Mouse (Mus musculus): ENCODE data around the gene Mcm3ap.
A peak's percentile ranks its signal among the peaks of the same experiment; 100 is the strongest.

The Mcm3ap gene

DNA sequence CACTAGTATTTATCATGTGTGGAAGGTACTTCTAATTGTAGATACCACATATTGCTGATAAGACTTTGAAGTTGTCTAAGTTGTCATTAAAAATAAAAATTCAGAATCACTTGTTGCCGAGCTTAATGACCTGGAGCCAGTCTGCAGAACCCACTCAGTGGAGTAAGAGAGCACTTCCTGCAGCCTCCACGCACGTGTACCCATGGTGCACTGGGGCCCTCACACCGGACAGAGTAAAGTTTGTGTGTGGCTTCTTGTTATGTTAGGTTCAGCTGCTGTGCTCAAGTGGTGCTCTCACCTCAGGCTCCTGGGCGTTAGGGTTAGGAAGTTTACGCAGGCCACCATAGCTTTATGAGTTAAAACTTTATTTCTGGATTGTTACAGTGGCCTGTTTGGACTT lies 26.8 kb downstream of the Mcm3ap start:
- no peak for DNase-seq (ENCODE audit: low spot score in 2 of 2)

DNA sequence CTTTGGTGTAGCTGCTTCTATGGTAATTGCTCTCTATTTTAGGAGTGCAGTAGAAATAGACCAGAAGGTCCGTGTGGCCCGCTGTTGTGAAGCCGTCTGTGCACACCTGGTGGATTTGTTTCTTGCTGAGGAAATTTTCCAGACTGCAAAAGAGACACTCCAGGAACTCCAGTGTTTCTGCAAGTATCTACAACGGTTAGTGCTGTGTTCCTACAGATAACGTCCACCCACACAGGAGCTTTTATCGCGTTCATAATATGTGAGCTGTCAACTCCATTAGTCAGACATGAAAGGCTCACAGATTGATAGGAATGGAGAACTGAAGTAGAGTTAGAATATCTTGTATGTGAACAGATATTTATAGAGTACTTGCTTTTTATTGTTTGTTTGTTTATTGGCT lies 27.6 kb downstream of the Mcm3ap start:
- no peak for DNase-seq (ENCODE audit: low spot score in 2 of 2)

DNA sequence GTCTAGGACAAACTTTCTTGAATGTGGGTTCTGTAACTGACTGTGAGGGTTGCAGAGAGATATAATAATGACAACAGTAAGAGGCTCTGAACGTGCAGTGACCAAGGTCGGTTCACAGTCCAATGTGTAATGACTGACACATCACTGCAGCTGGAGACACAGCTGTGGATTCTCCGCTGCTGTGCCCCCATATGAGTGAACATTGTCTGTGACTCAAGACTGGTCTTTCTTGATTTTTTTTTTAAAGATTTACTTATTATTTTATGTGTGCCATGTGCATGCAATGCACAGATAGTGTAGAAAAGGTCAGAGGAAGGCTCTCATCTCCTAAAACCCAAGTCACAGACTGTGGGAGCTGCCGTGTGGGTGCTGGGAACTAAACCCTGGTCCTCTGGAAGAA lies 28.8 kb downstream of the Mcm3ap start:
- no peak for DNase-seq (ENCODE audit: low spot score in 2 of 2)

DNA sequence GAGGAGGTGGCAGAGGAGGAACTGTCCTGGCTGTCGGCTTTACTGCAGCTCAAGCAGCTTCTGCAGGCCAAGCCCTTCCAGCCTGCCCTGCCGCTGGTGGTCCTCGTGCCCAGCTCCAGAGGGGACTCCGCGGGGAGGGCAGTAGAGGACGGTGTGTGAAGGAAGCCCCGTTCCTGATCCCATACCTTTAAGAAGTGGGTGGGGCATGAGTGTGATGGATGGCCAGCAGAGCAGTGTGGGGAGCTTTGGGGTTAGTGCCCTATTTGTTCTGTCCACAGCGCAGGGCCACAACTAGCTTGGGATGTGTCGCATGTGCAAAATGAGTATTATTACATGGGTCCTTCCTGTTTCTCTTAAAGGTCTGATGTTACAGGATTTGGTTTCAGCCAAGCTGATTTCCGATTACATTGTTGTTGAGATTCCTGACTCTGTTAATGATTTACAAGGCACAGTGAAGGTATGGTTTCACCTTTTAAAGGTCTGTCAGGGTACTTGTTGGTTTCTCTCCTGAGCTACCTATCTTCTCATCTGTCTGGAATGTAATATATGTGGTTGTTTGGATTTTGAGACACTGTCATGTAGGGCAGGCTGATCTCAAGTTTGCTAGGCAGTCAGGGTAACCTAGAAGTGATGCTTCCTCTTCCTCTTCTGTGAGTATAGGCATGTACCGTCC lies 35.7 kb downstream of the Mcm3ap start:
- no peak for DNase-seq (ENCODE audit: low spot score in 2 of 2)

DNA sequence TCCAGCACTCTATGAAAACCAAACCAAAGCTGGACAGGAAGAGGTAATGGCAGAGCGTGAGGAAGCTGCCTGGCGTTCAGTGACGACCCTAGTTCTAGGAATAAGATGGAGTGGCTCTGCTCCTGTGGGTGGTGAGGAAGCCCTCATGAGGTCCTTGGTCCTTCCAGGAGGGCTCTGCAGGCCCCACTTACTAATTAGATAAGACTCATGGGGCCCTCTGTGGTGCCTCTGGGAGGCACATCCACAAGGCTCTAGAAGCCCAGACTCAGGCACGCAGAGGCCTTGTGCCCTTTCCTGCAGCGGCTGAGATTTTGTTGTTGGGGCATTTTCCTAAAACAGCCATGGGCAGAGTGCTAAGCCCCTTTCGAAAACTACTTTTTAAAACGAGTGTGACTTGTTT lies 37.1 kb downstream of the Mcm3ap start:
- DNase-seq (ENCODE audit: low spot score in 2 of 2), result no peak

DNA sequence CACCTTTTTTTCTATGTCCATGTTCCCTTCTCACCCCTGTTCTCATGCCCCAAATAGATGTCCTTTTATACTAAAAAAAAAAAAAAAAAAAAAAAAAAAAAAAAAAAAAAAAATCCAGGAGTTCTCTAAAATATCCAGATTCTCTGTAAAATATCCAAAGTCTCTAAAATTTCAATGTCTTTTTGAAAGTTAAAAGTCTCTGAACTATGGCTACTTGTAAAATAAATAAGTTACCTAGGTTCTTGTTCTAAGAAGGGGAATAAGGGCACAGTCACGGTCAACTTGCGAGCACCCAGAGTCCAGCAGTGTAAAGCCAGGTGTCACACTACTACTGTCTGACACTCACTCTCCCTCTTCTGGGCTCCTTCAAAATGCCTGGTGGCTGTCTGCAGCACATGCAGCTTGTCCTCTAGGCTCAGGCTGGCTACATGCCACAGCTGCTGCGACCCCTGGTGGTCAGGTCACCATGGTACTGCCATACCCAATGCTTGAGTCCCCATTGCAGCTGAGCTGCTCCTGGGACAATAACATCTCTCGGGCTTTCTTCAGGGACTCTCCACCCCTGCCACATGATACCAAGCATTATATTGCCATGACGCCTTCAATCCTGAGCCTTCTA lies 44.3 kb downstream of the Mcm3ap start:
- peak; percentile 34 to 63 for DNase-seq (ENCODE audit: low spot score in 2 of 2)

DNA sequence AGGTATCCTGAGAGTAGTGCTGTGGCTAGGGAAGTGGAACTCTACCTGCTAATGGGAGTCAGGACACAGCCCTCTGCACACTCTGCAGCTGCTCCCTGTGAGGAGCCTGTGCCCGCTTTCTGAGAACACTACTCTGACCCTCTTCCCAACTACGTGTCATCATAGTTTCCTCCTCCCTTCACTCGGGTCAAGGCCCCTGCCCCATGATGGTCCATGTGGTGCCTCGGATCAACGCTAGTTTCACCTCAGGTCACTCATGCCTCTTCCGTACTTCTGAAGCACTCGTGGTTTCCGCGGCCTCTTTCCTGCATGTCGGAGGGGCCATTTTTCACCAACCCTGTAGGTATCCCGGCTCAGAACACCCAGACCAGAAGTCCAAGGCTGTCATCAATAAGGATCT lies 62.2 kb downstream of the Mcm3ap start:
- no peak for DNase-seq (ENCODE audit: low spot score in 2 of 2)

DNA sequence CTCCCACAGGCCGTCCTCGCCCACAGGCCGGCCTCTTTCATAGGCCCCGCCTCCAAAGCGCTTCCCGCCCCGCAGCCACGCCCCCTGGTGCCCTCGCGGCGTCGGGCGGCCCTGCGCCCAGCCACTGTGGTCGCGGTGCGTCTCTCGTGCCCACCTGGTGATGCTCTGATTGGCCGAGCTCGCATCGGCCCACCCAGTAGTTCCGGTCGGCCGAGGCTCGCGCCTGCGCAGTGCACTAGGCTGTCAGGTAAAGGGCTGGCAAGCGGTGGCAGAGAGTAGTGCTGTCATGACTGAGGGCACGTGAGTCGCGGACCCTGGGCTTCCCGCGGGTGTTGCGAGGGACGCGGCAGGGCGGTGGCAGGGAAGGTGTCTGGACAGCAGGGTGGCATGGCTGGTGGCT lies 62.6 kb downstream of the Mcm3ap start, which contains the start of gene Lss:
Gene Lss, plus strand, starts transcription at position 214 of the 400 bp plus-strand sequence.
- peak; percentile 91 to 95 for DNase-seq (ENCODE audit: low spot score in 2 of 2)

DNA sequence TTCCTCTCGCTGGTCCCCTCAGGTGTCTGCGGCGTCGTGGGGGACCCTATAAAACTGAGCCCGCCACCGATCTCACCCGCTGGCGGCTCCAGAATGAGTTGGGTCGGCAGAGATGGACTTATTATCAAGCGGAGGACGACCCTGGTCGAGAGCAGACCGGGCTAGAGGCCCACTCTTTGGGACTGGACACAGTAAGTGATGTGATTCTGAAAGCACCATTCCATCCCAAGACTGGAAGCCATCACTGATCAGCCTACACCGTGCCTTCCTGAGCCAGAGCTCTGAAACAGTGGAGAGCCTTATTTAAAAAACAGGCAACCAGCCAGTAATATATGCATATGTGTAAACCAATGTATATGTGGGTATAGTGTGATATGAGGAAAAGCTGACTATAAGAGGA lies 63.1 kb downstream of the Mcm3ap start:
- DNase-seq (ENCODE audit: low spot score in 2 of 2), result no peak

DNA sequence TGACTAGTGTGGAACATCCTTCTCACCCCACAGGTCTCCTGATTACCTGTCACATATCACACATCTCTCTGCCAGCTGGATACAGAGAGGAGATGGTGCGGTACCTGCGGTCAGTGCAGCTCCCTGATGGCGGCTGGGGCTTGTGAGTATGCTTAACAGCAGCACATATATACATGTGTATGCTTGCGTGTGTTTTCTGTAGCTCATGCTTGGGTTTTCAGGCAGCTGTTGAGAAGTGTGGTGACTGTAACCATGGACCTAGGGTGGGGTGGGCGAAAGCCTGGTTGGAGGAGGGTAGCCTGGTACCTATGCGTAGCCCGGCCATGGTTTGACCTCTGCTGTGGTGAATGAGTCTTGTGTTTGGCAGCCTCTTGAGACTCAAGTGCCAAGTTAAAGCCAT lies 66.8 kb downstream of the Mcm3ap start:
- DNase-seq (ENCODE audit: low spot score in 2 of 2), result no peak

DNA sequence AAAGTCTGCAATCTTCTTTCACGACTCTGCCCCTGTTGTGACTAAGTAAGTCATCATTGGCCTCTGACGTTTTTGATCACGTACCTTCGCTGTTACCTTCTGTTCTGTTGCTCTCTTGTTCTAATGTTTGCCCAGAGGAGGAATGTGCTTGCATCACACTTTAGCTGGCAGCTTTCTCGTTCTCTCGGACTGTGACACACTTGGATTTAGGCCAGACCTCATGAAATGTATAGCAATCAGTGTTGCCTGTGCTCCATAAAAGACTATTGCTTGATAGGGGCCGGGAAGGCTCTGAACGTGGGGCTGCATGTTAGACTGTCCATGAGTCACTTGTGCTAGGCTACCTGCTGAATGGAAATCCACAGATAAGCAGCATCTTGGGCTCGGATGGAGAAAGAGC lies 68.9 kb downstream of the Mcm3ap start:
- DNase-seq (ENCODE audit: low spot score in 2 of 2), result no peak

DNA sequence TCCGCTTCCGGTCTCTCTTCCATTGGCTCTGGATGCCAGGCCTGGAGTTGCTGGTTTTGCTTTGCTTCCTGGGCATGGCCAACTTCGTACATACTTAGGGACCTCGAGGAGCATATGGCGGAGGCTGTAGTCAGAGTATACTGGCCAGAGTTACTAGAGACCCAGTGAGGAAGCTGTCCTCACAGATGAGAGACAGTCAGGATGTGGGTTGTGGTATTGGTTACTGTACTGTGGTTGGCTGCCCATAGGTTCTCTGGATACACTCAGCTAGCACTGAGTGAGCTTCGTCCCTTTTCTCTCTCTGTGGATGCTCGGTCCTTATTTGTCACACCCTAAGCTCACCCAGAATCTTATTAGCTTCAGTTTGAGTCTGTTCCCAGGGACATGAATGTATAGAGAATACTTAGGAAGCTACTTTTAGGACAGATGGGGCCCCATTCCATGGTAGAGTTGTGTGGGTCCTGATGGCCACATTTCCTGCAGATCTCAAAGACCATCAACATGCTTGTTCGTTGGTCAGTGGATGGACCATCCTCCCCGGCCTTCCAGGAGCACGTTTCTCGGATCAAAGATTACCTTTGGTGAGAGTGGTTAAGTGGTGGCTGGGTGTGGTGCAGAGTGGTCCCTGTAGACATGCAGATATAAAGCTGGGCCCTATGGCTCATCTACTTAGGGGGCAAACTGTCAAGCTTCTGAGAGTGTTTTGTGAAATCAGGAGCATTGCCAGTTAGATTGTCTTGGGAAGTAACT lies 72.8 kb downstream of the Mcm3ap start:
- no peak for DNase-seq (ENCODE audit: low spot score in 2 of 2)

DNA sequence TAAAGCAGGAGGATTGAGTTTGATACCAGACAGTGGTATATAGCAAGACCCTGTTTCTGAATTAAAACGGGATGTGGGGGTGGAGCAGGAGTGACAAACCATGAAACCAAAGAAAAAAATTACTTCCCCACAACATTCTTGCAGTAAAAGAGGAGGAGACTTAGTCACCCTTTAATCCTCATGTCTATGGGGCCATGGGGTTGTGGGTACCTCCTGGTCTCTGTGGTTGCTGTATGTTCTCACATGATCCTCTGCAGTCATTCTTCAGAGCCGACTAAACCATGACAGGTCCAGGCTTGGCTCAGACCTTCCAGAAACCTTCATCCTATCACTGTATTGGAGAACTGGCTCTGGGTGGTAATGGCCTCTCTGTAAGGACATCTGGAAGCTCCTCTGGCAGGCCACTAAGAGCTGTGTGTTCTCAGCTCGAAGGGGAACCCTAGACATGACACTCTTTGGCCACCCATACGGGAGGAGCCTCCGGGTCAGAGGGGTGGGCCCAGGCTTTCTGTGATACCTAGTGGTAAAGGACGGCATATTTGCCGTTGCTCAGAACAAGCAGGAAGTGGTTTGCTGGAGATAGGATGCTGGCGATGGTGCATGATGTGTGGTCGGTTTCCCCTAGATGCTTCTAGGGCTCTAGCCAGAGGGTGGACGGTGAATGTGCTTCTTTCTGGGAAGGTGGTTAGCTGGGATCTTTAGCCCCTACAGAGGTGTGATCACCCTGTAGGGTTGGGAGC lies 74.1 kb downstream of the Mcm3ap start:
- no peak for DNase-seq (ENCODE audit: low spot score in 2 of 2)

DNA sequence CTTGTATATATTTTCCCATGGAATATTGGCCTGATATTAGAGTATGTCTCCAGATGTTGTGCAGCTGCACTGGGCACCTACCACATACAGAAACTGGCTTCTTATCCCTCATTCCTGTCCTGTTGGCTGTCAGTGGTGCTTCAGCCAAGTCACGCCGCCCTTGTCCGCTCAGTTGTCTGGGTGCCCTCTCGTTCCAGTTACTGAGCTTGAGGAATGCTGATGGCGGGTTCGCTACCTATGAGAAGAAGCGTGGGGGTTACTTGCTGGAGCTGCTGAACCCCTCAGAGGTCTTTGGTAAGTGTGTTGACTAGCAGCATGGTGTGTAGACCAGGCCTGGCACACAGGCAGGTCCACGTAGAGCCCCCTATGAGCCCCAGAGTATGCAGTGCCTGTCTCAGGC lies 77.8 kb downstream of the Mcm3ap start:
- no peak for DNase-seq (ENCODE audit: low spot score in 2 of 2)

DNA sequence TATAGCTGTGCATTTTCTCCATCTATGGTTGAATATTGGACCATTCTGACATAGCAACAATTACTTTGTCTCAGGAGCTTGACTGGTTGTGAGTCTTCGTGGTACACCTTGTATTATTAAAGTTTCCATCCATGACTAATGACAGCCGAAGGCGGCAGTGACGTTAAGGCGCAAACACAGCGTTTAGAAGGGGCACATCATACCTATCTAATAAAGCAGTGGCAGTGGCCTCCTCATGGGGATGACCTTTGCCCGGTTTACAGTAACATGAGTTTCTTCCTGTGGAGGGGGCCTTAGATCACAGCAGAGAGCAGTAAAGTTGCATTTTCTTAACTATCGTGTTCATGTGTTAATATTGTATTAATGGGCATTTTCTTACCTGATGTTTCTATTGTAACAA lies 79.5 kb downstream of the Mcm3ap start:
- DNase-seq (ENCODE audit: low spot score in 2 of 2), result no peak

DNA sequence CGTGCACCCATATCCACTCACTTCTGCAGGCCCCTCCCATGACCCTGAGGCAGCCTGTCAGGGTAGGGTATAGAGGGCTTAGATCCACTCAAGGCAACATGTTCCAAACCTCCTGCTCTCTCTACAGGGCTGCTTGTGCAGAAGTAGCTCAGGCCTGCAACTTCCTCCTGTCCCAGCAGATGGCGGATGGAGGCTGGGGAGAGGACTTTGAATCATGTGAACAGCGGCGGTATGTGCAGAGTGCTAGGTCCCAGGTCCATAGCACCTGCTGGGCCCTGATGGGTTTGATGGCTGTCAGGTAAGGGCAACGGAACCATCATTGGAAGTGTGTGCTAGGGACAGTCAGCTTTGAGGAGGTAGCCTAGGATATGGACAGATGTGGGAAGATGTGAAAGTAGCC lies 81.7 kb downstream of the Mcm3ap start:
- DNase-seq (ENCODE audit: low spot score in 2 of 2), result no peak

DNA sequence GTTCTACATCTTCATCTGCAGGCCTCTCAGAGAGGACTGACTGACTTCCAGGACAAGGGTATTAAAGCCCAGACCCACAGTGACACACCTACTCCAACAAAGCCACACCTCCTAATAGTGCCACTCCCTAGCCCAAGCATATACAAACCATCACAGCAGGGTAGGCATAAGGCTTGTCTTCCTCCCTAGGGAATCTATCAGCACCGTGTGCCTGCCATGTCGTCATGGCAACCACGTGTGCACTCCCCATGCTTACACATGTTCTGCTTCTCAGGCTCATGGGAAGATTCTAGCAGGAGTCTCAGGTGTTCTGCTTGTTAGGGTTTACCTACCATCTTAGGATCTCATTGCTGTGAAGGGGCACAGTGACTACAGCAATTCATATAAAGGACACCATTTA lies 82.8 kb downstream of the Mcm3ap start:
- DNase-seq (ENCODE audit: low spot score in 2 of 2), result no peak

DNA sequence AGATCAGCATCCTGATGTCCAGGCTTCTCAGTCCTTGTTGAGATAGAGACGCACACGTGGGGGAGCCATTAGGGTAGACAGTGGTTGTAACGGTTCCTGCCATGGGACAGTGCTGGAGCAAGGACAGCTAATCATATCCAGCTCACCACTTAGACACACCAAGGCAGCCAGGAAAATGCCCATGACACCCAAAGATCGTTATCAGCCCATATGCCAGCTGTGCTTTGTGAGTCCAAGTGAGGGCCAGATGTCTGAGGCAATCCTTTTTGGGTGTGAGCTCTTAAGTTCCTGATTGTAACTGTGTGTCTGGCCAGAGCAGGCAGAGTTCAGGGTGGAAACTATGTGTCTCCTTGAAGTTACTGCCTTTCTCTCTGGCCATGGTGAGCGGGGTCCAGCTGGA lies 85.3 kb downstream of the Mcm3ap start:
- no peak for DNase-seq (ENCODE audit: low spot score in 2 of 2)

DNA sequence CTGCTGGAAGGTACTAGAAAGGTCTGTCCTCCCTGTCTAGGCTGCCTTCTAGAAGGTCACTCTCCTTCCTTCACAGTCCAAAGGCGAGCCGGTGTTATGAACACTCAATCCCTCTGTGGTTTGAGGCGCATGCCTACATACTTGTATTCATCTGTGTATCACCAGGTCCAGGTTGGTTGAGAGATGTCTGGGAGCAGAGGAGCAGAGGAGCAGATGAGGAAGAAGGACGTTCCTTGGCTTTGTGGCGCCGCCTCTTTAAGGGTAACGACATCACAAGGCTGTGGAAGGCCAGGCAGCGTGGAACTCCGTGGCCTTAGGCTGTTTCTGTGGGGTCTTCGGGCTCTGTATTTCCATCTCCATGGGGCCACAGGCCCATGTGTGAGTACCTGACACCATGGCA lies 93.2 kb downstream of the Mcm3ap start, which contains the start of gene Spatc1l:
Gene Spatc1l, plus strand, starts transcription at position 301 of the 400 bp plus-strand sequence.
- no peak for DNase-seq (ENCODE audit: low spot score in 2 of 2)

Data from urinary bladder, adult 18-20 months (tissue).